Mouse (Mus musculus): Measurements from ENCODE around the gene Ctbs. TPM values are rescaled to one million over a fixed set of nuclear protein-coding genes. Genes with fewer than 3 reads are reported as not detected.

The Ctbs gene
- polyA plus RNA-seq, 1 experiment from 2014 or later = 6.2 TPM

GRCm38 (mm10) chr3:146412480-146412879 lies 37.1 kb upstream of the Ctbs start:
- WGBS (ENCODE audit: insufficient replicate concordance) = 90% methylated on average over 7 of the region's 7 CpGs
- Histone ChIP-seq H3K4me2 (ENCODE audit: low read depth, low read length) (no peak overlapping the region), H3K4me3 (ENCODE audit: low read depth, low read length) (no peak overlapping the region), H3K27me3 (ENCODE audit: control insufficient read depth, insufficient read depth, low read depth, low read length) (no peaks in the 10 kb centered on the region), H3K36me3 (ENCODE audit: control insufficient read depth, insufficient read depth) (peaks cover 9% of the 10 kb centered on the region), H3K9ac (ENCODE audit: low read depth, low read length) (no peak overlapping the region), H3K4me1 (ENCODE audit: control insufficient read depth, low read depth, low read length) (peaks cover 47% of the 10 kb centered on the region), H3K27ac (ENCODE audit: low read length) (no peak overlapping the region), H3K9me3 (replicated peaks; ENCODE audit: control insufficient read depth, low read length) (no peaks in the 10 kb centered on the region)
- no peak for ATAC-seq (ENCODE audit: low read depth)

- Histone ChIP-seq H3K4me2 (ENCODE audit: low read depth, low read length) (no peak overlapping the region), H3K27ac (ENCODE audit: low read length) (no peak overlapping the region), H3K4me3 (ENCODE audit: low read depth, low read length) (no peak overlapping the region), H3K4me1 (ENCODE audit: control insufficient read depth, low read depth, low read length) (peaks cover 42% of the 10 kb centered on the region), H3K9me3 (replicated peaks; ENCODE audit: control insufficient read depth, low read length) (no peaks in the 10 kb centered on the region), H3K36me3 (ENCODE audit: control insufficient read depth, insufficient read depth) (peaks cover 10% of the 10 kb centered on the region), H3K27me3 (ENCODE audit: control insufficient read depth, insufficient read depth, low read depth, low read length) (no peaks in the 10 kb centered on the region), H3K9ac (ENCODE audit: low read depth, low read length) (no peak overlapping the region)
- WGBS (ENCODE audit: insufficient replicate concordance) = 89% methylated on average over 13 of the region's 13 CpGs
- no peak for ATAC-seq (ENCODE audit: low read depth)
Measured at GRCm38 (mm10) chr3:146413016-146413415, 36.6 kb upstream of the Ctbs start.

GRCm38 (mm10) chr3:146413992-146414391 lies 35.6 kb upstream of the Ctbs start:
- no peak overlapping the region for H3K9ac ChIP-seq (ENCODE audit: low read depth, low read length)
- H3K36me3 ChIP-seq (ENCODE audit: control insufficient read depth, insufficient read depth) = peaks cover 18% of the 10 kb centered on the region
- H3K27me3 ChIP-seq (ENCODE audit: control insufficient read depth, insufficient read depth, low read depth, low read length) = no peaks in the 10 kb centered on the region
- WGBS (ENCODE audit: insufficient replicate concordance) = 82% methylated on average over 4 of the region's 4 CpGs
- H3K27ac ChIP-seq (ENCODE audit: low read length) = no peak overlapping the region
- peaks cover 32% of the 10 kb centered on the region for H3K4me1 ChIP-seq (ENCODE audit: control insufficient read depth, low read depth, low read length)
- no peak overlapping the region for H3K4me3 ChIP-seq (ENCODE audit: low read depth, low read length)
- H3K4me2 ChIP-seq (ENCODE audit: low read depth, low read length) = no peak overlapping the region
- no peaks in the 10 kb centered on the region for H3K9me3 ChIP-seq (replicated peaks; ENCODE audit: control insufficient read depth, low read length)
- ATAC-seq (ENCODE audit: low read depth) = no peak

- 90% methylated on average over 12 of the region's 12 CpGs for WGBS (ENCODE audit: insufficient replicate concordance)
- no peak overlapping the region for H3K4me3 ChIP-seq (ENCODE audit: low read depth, low read length)
- no peaks in the 10 kb centered on the region for H3K9me3 ChIP-seq (replicated peaks; ENCODE audit: control insufficient read depth, low read length)
- peaks cover 27% of the 10 kb centered on the region for H3K4me1 ChIP-seq (ENCODE audit: control insufficient read depth, low read depth, low read length)
- peaks cover 24% of the 10 kb centered on the region for H3K36me3 ChIP-seq (ENCODE audit: control insufficient read depth, insufficient read depth)
- no peak overlapping the region for H3K9ac ChIP-seq (ENCODE audit: low read depth, low read length)
- H3K4me2 ChIP-seq (ENCODE audit: low read depth, low read length) = no peak overlapping the region
- H3K27ac ChIP-seq (ENCODE audit: low read length) = no peak overlapping the region
- ATAC-seq (ENCODE audit: low read depth) = no peak
- H3K27me3 ChIP-seq (ENCODE audit: control insufficient read depth, insufficient read depth, low read depth, low read length) = no peaks in the 10 kb centered on the region
Measured at GRCm38 (mm10) chr3:146414555-146414954, 35.0 kb upstream of the Ctbs start.

GRCm38 (mm10) chr3:146417873-146418272 lies 31.7 kb upstream of the Ctbs start:
- H3K9me3 ChIP-seq (replicated peaks; ENCODE audit: control insufficient read depth, low read length) = no peaks in the 10 kb centered on the region
- H3K4me1 ChIP-seq (ENCODE audit: control insufficient read depth, low read depth, low read length) = no peaks in the 10 kb centered on the region; the same call in 1 of the 2 replicates
- ATAC-seq (ENCODE audit: low read depth) = no peak
- H3K36me3 ChIP-seq (ENCODE audit: control insufficient read depth, insufficient read depth) = peaks cover 53% of the 10 kb centered on the region
- WGBS (ENCODE audit: insufficient replicate concordance) = 87% methylated on average over 8 of the region's 8 CpGs
- H3K27me3 ChIP-seq (ENCODE audit: control insufficient read depth, insufficient read depth, low read depth, low read length) = no peaks in the 10 kb centered on the region
- H3K9ac ChIP-seq (ENCODE audit: low read depth, low read length) = no peak overlapping the region
- no peak overlapping the region for H3K4me2 ChIP-seq (ENCODE audit: low read depth, low read length)
- H3K4me3 ChIP-seq (ENCODE audit: low read depth, low read length) = no peak overlapping the region
- H3K27ac ChIP-seq (ENCODE audit: low read length) = no peak overlapping the region

- no peak for ATAC-seq (ENCODE audit: low read depth)
- Histone ChIP-seq H3K4me1 (ENCODE audit: control insufficient read depth, low read depth, low read length) (no peaks in the 10 kb centered on the region; the same call in 1 of the 2 replicates), H3K9me3 (replicated peaks; ENCODE audit: control insufficient read depth, low read length) (no peaks in the 10 kb centered on the region), H3K4me2 (ENCODE audit: low read depth, low read length) (no peak overlapping the region), H3K4me3 (ENCODE audit: low read depth, low read length) (no peak overlapping the region), H3K27ac (ENCODE audit: low read length) (no peak overlapping the region), H3K27me3 (ENCODE audit: control insufficient read depth, insufficient read depth, low read depth, low read length) (no peaks in the 10 kb centered on the region), H3K9ac (ENCODE audit: low read depth, low read length) (no peak overlapping the region), H3K36me3 (ENCODE audit: control insufficient read depth, insufficient read depth) (peaks cover 63% of the 10 kb centered on the region)
- WGBS (ENCODE audit: insufficient replicate concordance) = 44% methylated on average over 7 of the region's 7 CpGs
Measured at GRCm38 (mm10) chr3:146418901-146419300, 30.7 kb upstream of the Ctbs start.

GRCm38 (mm10) chr3:146419534-146419933 lies 30.1 kb upstream of the Ctbs start:
- Histone ChIP-seq H3K36me3 (ENCODE audit: control insufficient read depth, insufficient read depth) (peaks cover 63% of the 10 kb centered on the region), H3K27me3 (ENCODE audit: control insufficient read depth, insufficient read depth, low read depth, low read length) (no peaks in the 10 kb centered on the region), H3K27ac (ENCODE audit: low read length) (no peak overlapping the region), H3K4me2 (ENCODE audit: low read depth, low read length) (no peak overlapping the region), H3K9me3 (replicated peaks; ENCODE audit: control insufficient read depth, low read length) (no peaks in the 10 kb centered on the region), H3K4me3 (ENCODE audit: low read depth, low read length) (no peak overlapping the region), H3K4me1 (ENCODE audit: control insufficient read depth, low read depth, low read length) (no peaks in the 10 kb centered on the region; the same call in 1 of the 2 replicates), H3K9ac (ENCODE audit: low read depth, low read length) (no peak overlapping the region)
- WGBS (ENCODE audit: insufficient replicate concordance) = 87% methylated on average over 9 of the region's 9 CpGs
- no peak for ATAC-seq (ENCODE audit: low read depth)

- no peaks in the 10 kb centered on the region for H3K4me1 ChIP-seq (ENCODE audit: control insufficient read depth, low read depth, low read length)
- no peak overlapping the region for H3K27ac ChIP-seq (ENCODE audit: low read length)
- H3K4me2 ChIP-seq (ENCODE audit: low read depth, low read length) = no peak overlapping the region
- H3K27me3 ChIP-seq (ENCODE audit: control insufficient read depth, insufficient read depth, low read depth, low read length) = no peaks in the 10 kb centered on the region
- no peak overlapping the region for H3K4me3 ChIP-seq (ENCODE audit: low read depth, low read length)
- 76% methylated on average over 15 of the region's 15 CpGs for WGBS (ENCODE audit: insufficient replicate concordance)
- no peak overlapping the region for H3K9ac ChIP-seq (ENCODE audit: low read depth, low read length)
- no peak for ATAC-seq (ENCODE audit: low read depth)
- H3K36me3 ChIP-seq (ENCODE audit: control insufficient read depth, insufficient read depth) = peaks cover 68% of the 10 kb centered on the region
- H3K9me3 ChIP-seq (replicated peaks; ENCODE audit: control insufficient read depth, low read length) = no peaks in the 10 kb centered on the region
Measured at GRCm38 (mm10) chr3:146419992-146420537, 29.5 kb upstream of the Ctbs start.

- Histone ChIP-seq H3K4me3 (ENCODE audit: low read depth, low read length) (no peak overlapping the region), H3K36me3 (ENCODE audit: control insufficient read depth, insufficient read depth) (peaks cover 73% of the 10 kb centered on the region), H3K4me1 (ENCODE audit: control insufficient read depth, low read depth, low read length) (no peaks in the 10 kb centered on the region), H3K27me3 (ENCODE audit: control insufficient read depth, insufficient read depth, low read depth, low read length) (no peaks in the 10 kb centered on the region), H3K9me3 (replicated peaks; ENCODE audit: control insufficient read depth, low read length) (no peaks in the 10 kb centered on the region), H3K27ac (ENCODE audit: low read length) (no peak overlapping the region), H3K4me2 (ENCODE audit: low read depth, low read length) (no peak overlapping the region), H3K9ac (ENCODE audit: low read depth, low read length) (no peak overlapping the region)
- WGBS (ENCODE audit: insufficient replicate concordance) = 38% methylated on average over 8 of the region's 8 CpGs
- ATAC-seq (ENCODE audit: low read depth) = no peak
Measured at GRCm38 (mm10) chr3:146421787-146422186, 27.8 kb upstream of the Ctbs start.
